Mouse (Mus musculus) forebrain, postnatal 0 days (tissue): ENCODE data around the gene Tinagl1. TPM values are rescaled to one million over a fixed set of nuclear protein-coding genes. Genes with fewer than 3 reads are reported as not detected.

Experiments
- ATAC-seq: fragments of 200-750 bp; cut with Nextera tagmentation; 2 replicates; pipeline ENCODE4 v1.8.0; 2017; ENCODE audit warnings: mild to moderate bottlenecking, moderate library complexity
- DNase-seq: peaks from one replicate; pipeline ENCODE4 v3.0.0-alpha.2; 2015
- H3K27ac ChIP-seq: fragments of 300-500 bp; sonication (generic); 2 replicates; pipeline ENCODE4 v1.5.1; 2014; ENCODE audit warnings: low read depth, mild to moderate bottlenecking, antibody characterized with exemption, low read length, moderate library complexity, mixed read lengths
- H3K27me3 ChIP-seq: fragments of 300-500 bp; sonication (generic); 2 replicates; pipeline ENCODE4 v1.6.1; 2014; ENCODE audit warnings: mild to moderate bottlenecking, low read length, mixed read lengths; ENCODE audit not compliant: insufficient read depth
- H3K36me3 ChIP-seq: fragments of 300-500 bp; sonication (generic); 2 replicates; pipeline ENCODE4 v1.6.1; 2014; ENCODE audit warnings: mild to moderate bottlenecking, moderate library complexity; ENCODE audit not compliant: insufficient read depth
- H3K4me1 ChIP-seq: fragments of 300-500 bp; sonication (generic); 2 replicates; pipeline ENCODE4 v1.6.1; 2014; ENCODE audit warnings: antibody characterized with exemption; ENCODE audit not compliant: insufficient read depth
- H3K4me2 ChIP-seq: fragments of 300-500 bp; sonication (generic); 2 replicates; pipeline ENCODE4 v1.6.1; 2014; ENCODE audit warnings: low read depth, mild to moderate bottlenecking, moderate library complexity
- H3K4me3 ChIP-seq: fragments of 300-500 bp; sonication (generic); 2 replicates; pipeline ENCODE4 v1.5.1; 2014; ENCODE audit warnings: low read depth, low read length, mixed read lengths
- H3K9ac ChIP-seq: fragments of 300-500 bp; sonication (generic); 2 replicates; pipeline ENCODE4 v1.6.1; 2014; ENCODE audit warnings: mild to moderate bottlenecking
- H3K9me3 ChIP-seq: fragments of 300-500 bp; sonication (generic); 2 replicates; pipeline ENCODE4 v1.6.1; 2016; ENCODE audit warnings: low read length
- CTCF ChIP-seq: sonication (generic); IDR thresholded peaks from 2 replicates; pipeline ENCODE4 v1.5.1; 2016; ENCODE audit warnings: antibody characterized with exemption, control low read depth, low read depth
- WGBS: fragments of 180-500 bp; shearing (Covaris S2); extraction: QIAGEN DNeasy Blood & Tissue Kit; methylation state at CpG from one replicate; pipeline ENCODE4 v1.1.7; 2014; 5-methylcytosine and 5-hydroxymethylcytosine counted together
- polyA plus RNA-seq: library from polyadenylated mRNA; unstranded; fragments of >200 nt; fragmentation: Nextera tagmentation; extraction: Ambion mirVana; gene quantifications from 2 replicates; pipeline ENCODE4 v1.2.1, GENCODE M21; 2015
- total RNA-seq: library from RNA; depleted of rRNA; stranded (reverse); fragments of >200 nt; gene quantifications from 2 replicates; pipeline ENCODE4 v1.2.3, GENCODE M21; 2014

Tinagl1 gene
- total and polyA plus RNA-seq, 2 experiments from 2014 or later = 4.5 to 6.7 TPM

- Histone ChIP-seq H3K9me3 (no peaks in the 10 kb centered on the region), H3K27ac (no peak overlapping the region), H3K4me1 (no peaks in the 10 kb centered on the region), H3K36me3 (no peaks in the 10 kb centered on the region), H3K27me3 (no peaks in the 10 kb centered on the region), H3K4me3 (no peak overlapping the region), H3K4me2 (peak overlapping the region; percentile 25), H3K9ac (no peak overlapping the region)
- DNase-seq (peak; percentile 92), ATAC-seq (peak; percentile 86)
- peak; percentile 98 for TF ChIP-seq CTCF
- 4% methylated on average over 13 of the region's 13 CpGs for WGBS
Observed at GRCm38 (mm10) chr4:130188806-130189297, 13.9 kb upstream of the Tinagl1 start.

GRCm38 (mm10) chr4:130186891-130187290 is 12.0 kb upstream of the Tinagl1 start:
- TF ChIP-seq CTCF = no peak
- peak; percentile 46; the same call in 1 of the 2 replicates for ATAC-seq
- H3K27me3 ChIP-seq = no peaks in the 10 kb centered on the region

GRCm38 (mm10) chr4:130186450-130186849 is 11.5 kb upstream of the Tinagl1 start:
- Histone ChIP-seq H3K9me3 (no peaks in the 10 kb centered on the region), H3K4me3 (no peak overlapping the region), H3K9ac (no peak overlapping the region), H3K27ac (no peak overlapping the region), H3K27me3 (no peaks in the 10 kb centered on the region), H3K4me1 (no peaks in the 10 kb centered on the region), H3K36me3 (no peaks in the 10 kb centered on the region), H3K4me2 (no peak overlapping the region)
- DNase-seq (peak; percentile 60), ATAC-seq (peak; percentile 58)
- no peak for TF ChIP-seq CTCF
- WGBS = 46% methylated on average over 9 of the region's 9 CpGs

More at GRCm38 (mm10) chr4:130186891-130187290, 12.0 kb upstream of the Tinagl1 start:
- peak; percentile 53 for DNase-seq
- no peak overlapping the region for H3K9ac ChIP-seq
- no peaks in the 10 kb centered on the region for H3K4me1 ChIP-seq
- WGBS = 60% methylated on average over 12 of the region's 12 CpGs
- no peak overlapping the region for H3K27ac ChIP-seq
- H3K36me3 ChIP-seq = no peaks in the 10 kb centered on the region
- no peak overlapping the region for H3K4me3 ChIP-seq
- no peak overlapping the region for H3K4me2 ChIP-seq
- no peaks in the 10 kb centered on the region for H3K9me3 ChIP-seq

GRCm38 (mm10) chr4:130183879-130184278 is 9.0 kb upstream of the Tinagl1 start:
- WGBS = 71% methylated on average over 5 of the region's 5 CpGs
- no peaks in the 10 kb centered on the region for H3K9me3 ChIP-seq
- ATAC-seq = no peak

GRCm38 (mm10) chr4:130183023-130183422 is 8.1 kb upstream of the Tinagl1 start:
- H3K4me1 ChIP-seq = no peaks in the 10 kb centered on the region
- H3K27me3 ChIP-seq = no peaks in the 10 kb centered on the region
- H3K4me2 ChIP-seq = no peak overlapping the region
- no peak overlapping the region for H3K4me3 ChIP-seq
- DNase-seq (no peak), ATAC-seq (peak; percentile 25; the same call in 1 of the 2 replicates)
- H3K9ac ChIP-seq = no peak overlapping the region
- H3K9me3 ChIP-seq = no peaks in the 10 kb centered on the region
- H3K27ac ChIP-seq = no peak overlapping the region
- no peaks in the 10 kb centered on the region for H3K36me3 ChIP-seq
- TF ChIP-seq CTCF = no peak
- WGBS = 72% methylated on average over 13 of the region's 13 CpGs

More at GRCm38 (mm10) chr4:130183879-130184278, 9.0 kb upstream of the Tinagl1 start:
- Histone ChIP-seq H3K4me3 (no peak overlapping the region), H3K9ac (no peak overlapping the region), H3K4me2 (no peak overlapping the region), H3K27ac (no peak overlapping the region), H3K36me3 (no peaks in the 10 kb centered on the region), H3K4me1 (no peaks in the 10 kb centered on the region), H3K27me3 (no peaks in the 10 kb centered on the region)
- TF ChIP-seq CTCF = no peak
- no peak for DNase-seq

GRCm38 (mm10) chr4:130181886-130182285 is 7.0 kb upstream of the Tinagl1 start:
- Histone ChIP-seq H3K4me3 (no peak overlapping the region), H3K9ac (no peak overlapping the region), H3K27me3 (no peaks in the 10 kb centered on the region), H3K36me3 (no peaks in the 10 kb centered on the region), H3K4me2 (no peak overlapping the region), H3K4me1 (no peaks in the 10 kb centered on the region), H3K9me3 (no peaks in the 10 kb centered on the region), H3K27ac (no peak overlapping the region)
- 41% methylated on average over 4 of the region's 4 CpGs for WGBS
- DNase-seq = peak; percentile 39
- ATAC-seq = no peak
- TF ChIP-seq CTCF = no peak

- Histone ChIP-seq H3K4me3 (no peak overlapping the region), H3K36me3 (no peaks in the 10 kb centered on the region), H3K9ac (no peak overlapping the region), H3K27me3 (no peaks in the 10 kb centered on the region), H3K4me1 (no peaks in the 10 kb centered on the region), H3K4me2 (no peak overlapping the region), H3K9me3 (no peaks in the 10 kb centered on the region), H3K27ac (no peak overlapping the region)
- 62% methylated on average over 7 of the region's 7 CpGs for WGBS
- no peak for TF ChIP-seq CTCF
- DNase-seq (no peak), ATAC-seq (no peak)
Observed at GRCm38 (mm10) chr4:130180909-130181602, 6.1 kb upstream of the Tinagl1 start.
